Mouse (Mus musculus) neural tube, postnatal 0 days (tissue): ENCODE results near the gene Ldlrad1. TPM values are rescaled to one million over a fixed set of nuclear protein-coding genes. Genes with fewer than 3 reads are reported as not detected.

Experiments used
- polyA plus RNA-seq: library from polyadenylated mRNA; unstranded; fragments of >200 nt; fragmentation: Nextera tagmentation; extraction: Ambion mirVana; gene quantifications from 2 replicates; pipeline ENCODE4 v1.2.1, GENCODE M21; 2015

The Ldlrad1 gene
- polyA plus RNA-seq = not detected in 2 replicates

GRCm38 (mm10) chr4:107208880-107209279 lies at the start of gene Ldlrad1:
Ldlrad1 (plus strand) TSS chr4:107209180.

GRCm38 (mm10) chr4:107178182-107178829 lies 30.7 kb upstream of the Ldlrad1 start, which contains the start of gene Tmem59:
Tmem59 (plus strand) TSS chr4:107178399.

GRCm38 (mm10) chr4:107178830-107179490 lies 30.0 kb upstream of the Ldlrad1 start, which contains the start of gene Tceanc2:
Tceanc2 (minus strand) TSS chr4:107179116.

GRCm38 (mm10) chr4:107253125-107254091 lies 44.4 kb downstream of the Ldlrad1 start, which contains the start of the genes Lrrc42 and Hspb11:
Lrrc42 (minus strand) TSS chr4:107253532.
Hspb11 (plus strand) TSS chr4:107253593.

Other genes with a start within 250 kb of the Ldlrad1 start
- 83.1 and 86.6 TPM in 2 replicates for gene Mrpl37, start 142.3 kb upstream of the Ldlrad1 start, polyA plus RNA-seq
- gene Cyb5rl, start 142.2 kb upstream of the Ldlrad1 start, polyA plus RNA-seq = 3.3 and 4.9 TPM in 2 replicates
- gene Cdcp2, start 112.3 kb upstream of the Ldlrad1 start, polyA plus RNA-seq = 0.12 and 0.14 TPM in 2 replicates
- gene Tmem59, start 30.8 kb upstream of the Ldlrad1 start, polyA plus RNA-seq = 398 and 438 TPM in 2 replicates
- 20.8 and 25.4 TPM in 2 replicates for gene Tceanc2, start 30.1 kb upstream of the Ldlrad1 start, polyA plus RNA-seq
- gene Lrrc42, start 44.4 kb downstream of the Ldlrad1 start, polyA plus RNA-seq = 52.2 and 55.7 TPM in 2 replicates
- gene Hspb11, start 44.4 kb downstream of the Ldlrad1 start, polyA plus RNA-seq = 38.5 and 49.4 TPM in 2 replicates
- not detected in 2 replicates for gene Dio1, start 98.0 kb downstream of the Ldlrad1 start, polyA plus RNA-seq
- gene Yipf1, start 105.2 kb downstream of the Ldlrad1 start, polyA plus RNA-seq = 78.6 and 80.5 TPM in 2 replicates
- gene Ndc1, start 158.6 kb downstream of the Ldlrad1 start, polyA plus RNA-seq = 15.0 and 15.3 TPM in 2 replicates
- gene Glis1, start 225.4 kb downstream of the Ldlrad1 start, polyA plus RNA-seq = 4.1 and 4.9 TPM in 2 replicates